Mouse (Mus musculus) C2C12 (cell line): ENCODE data around the gene Fras1.

Experiments
- CTCF ChIP-seq: IDR thresholded peaks from one replicate; pipeline ENCODE4 v1.5.1; 2011; ENCODE audit not compliant: control insufficient read depth, insufficient read depth, insufficient read length
- USF1 ChIP-seq: IDR thresholded peaks from one replicate; pipeline ENCODE4 v1.6.1; 2011; ENCODE audit warnings: low read depth, mild to moderate bottlenecking, control low read depth, moderate library complexity

DNA sequence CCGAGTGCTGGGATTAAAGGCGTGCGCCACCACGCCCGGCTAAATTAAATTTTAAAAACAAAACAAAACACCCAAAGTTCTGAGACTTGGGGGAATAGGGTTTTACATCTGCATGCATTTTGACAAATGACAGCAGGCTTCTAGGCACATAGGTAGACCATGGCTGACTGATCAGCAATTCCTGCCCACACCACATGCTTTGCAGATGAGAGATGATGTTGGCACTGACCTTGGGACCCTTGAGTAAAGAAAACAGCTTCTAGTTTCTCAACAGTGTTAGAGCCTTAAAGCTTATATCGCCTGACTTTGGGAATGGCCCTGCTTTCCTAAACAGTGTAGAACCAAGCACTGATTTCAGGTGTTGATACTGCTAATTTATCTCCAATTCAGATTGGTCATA is 216.9 kb downstream of the Fras1 start:
- TF ChIP-seq CTCF (no peak), USF1 (no peak)
